Mouse (Mus musculus) cerebellum, adult 2 months (tissue): ENCODE results near the gene Secisbp2.

Experiments used
- CTCF ChIP-seq: fragments of 200-500 bp; IDR thresholded peaks from 2 replicates; pipeline ENCODE4 v1.5.1; 2011; ENCODE audit warnings: low read depth, mild to moderate bottlenecking, control low read depth, low read length, moderate library complexity, borderline replicate concordance; ENCODE audit not compliant: insufficient read depth
- POLR2A ChIP-seq: fragments of 200-500 bp; IDR thresholded peaks from 2 replicates; pipeline ENCODE4 v1.6.1; 2011; ENCODE audit warnings: low read length, control low read depth, borderline replicate concordance; ENCODE audit not compliant: insufficient read depth

- TF ChIP-seq CTCF: peak; percentile 8; the same call in 1 of the 2 replicates
- no peak for TF ChIP-seq POLR2A
Measured at GRCm38 (mm10) chr13:51729887-51730361, 78.4 kb downstream of the Secisbp2 start.
